Mouse (Mus musculus) heart, postnatal 0 days (tissue): ENCODE measurements at regions not wholly inside any gene's neighbourhood (a gene's known extent, or its start where the extent isn't known, plus 50 kb on each side); places are given as distances from the start of the nearest gene placed in this dataset.

Experiments
- ATAC-seq: fragments of 200-750 bp; cut with Nextera tagmentation; 2 replicates; pipeline ENCODE4 v1.8.0; 2017; ENCODE audit warnings: low read depth, moderate number of reproducible peaks, moderate library complexity; ENCODE audit not compliant: insufficient read depth
- DNase-seq: peaks from one replicate; pipeline ENCODE4 v3.0.0-alpha.2; 2016; ENCODE audit warnings: low spot score
- H3K27ac ChIP-seq: fragments of 300-500 bp; sonication (generic); 2 replicates; pipeline ENCODE4 v1.5.1; 2014; ENCODE audit warnings: low read depth, mild to moderate bottlenecking
- H3K27me3 ChIP-seq: fragments of 300-500 bp; sonication (generic); 2 replicates; pipeline ENCODE4 v1.6.1; 2014; ENCODE audit warnings: low read length, mixed read lengths; ENCODE audit not compliant: control insufficient read depth, insufficient read depth
- H3K36me3 ChIP-seq: fragments of 300-500 bp; sonication (generic); replicated peaks from 2 replicates; pipeline ENCODE4 v1.6.1; 2014; ENCODE audit warnings: low read length, mixed read lengths; ENCODE audit not compliant: control insufficient read depth, insufficient read depth
- H3K4me1 ChIP-seq: fragments of 300-500 bp; sonication (generic); 2 replicates; pipeline ENCODE4 v1.6.1; 2014; ENCODE audit warnings: antibody characterized with exemption; ENCODE audit not compliant: control insufficient read depth, insufficient read depth
- H3K4me2 ChIP-seq: fragments of 300-500 bp; sonication (generic); 2 replicates; pipeline ENCODE4 v1.6.1; 2014; ENCODE audit warnings: low read depth, mild to moderate bottlenecking, low read length, moderate library complexity
- H3K4me3 ChIP-seq: fragments of 300-500 bp; sonication (generic); 2 replicates; pipeline ENCODE4 v1.5.1; 2014; ENCODE audit warnings: low read depth, low read length
- H3K9ac ChIP-seq: fragments of 300-500 bp; sonication (generic); replicated peaks from 2 replicates; pipeline ENCODE4 v1.6.1; 2014; ENCODE audit warnings: low read depth, low read length, mixed read lengths
- H3K9me3 ChIP-seq: fragments of 300-500 bp; sonication (generic); replicated peaks from 2 replicates; pipeline ENCODE4 v1.6.1; 2016; ENCODE audit warnings: low read length; ENCODE audit not compliant: control insufficient read depth
- CTCF ChIP-seq: IDR thresholded peaks from 2 replicates; pipeline ENCODE4 v1.5.1; 2016; ENCODE audit warnings: antibody characterized with exemption, control low read depth, low read depth
- EP300 ChIP-seq: IDR thresholded peaks from 2 replicates; pipeline ENCODE4 v1.6.1; 2016; ENCODE audit warnings: antibody characterized with exemption, low read depth
- WGBS: fragments of 180-500 bp; shearing (Covaris S2); extraction: QIAGEN DNeasy Blood & Tissue Kit; methylation state at CpG from one replicate; pipeline ENCODE4 v1.1.7; 2014; 5-methylcytosine and 5-hydroxymethylcytosine counted together

GRCm38 (mm10) chr19:8536085-8536484 lies 55.0 kb upstream of the Slc22a8 start:
- 52% methylated on average over 2 of the region's 2 CpGs for WGBS

More at GRCm38 (mm10) chr19:8536085-8536484, 55.0 kb upstream of the Slc22a8 start:
- H3K4me1 ChIP-seq, result no peaks in the 10 kb centered on the region
- H3K27me3 ChIP-seq, result no peaks in the 10 kb centered on the region
- ATAC-seq (no peak), DNase-seq (no peak)
- TF ChIP-seq CTCF (no peak), EP300 (no peak)
- H3K9me3 ChIP-seq, result no peaks in the 10 kb centered on the region
- no peaks in the 10 kb centered on the region for H3K36me3 ChIP-seq
- H3K9ac ChIP-seq, result no peak overlapping the region
- no peak overlapping the region for H3K4me3 ChIP-seq
- no peak overlapping the region for H3K4me2 ChIP-seq
- H3K27ac ChIP-seq, result no peak overlapping the region
